Mouse (Mus musculus) activated CD4-positive, CD25-positive, alpha-beta regulatory T cell, adult 4 months (primary cell): ENCODE measurements at regions not wholly inside any gene's neighbourhood (a gene's known extent, or its start where the extent isn't known, plus 50 kb on each side); places are given as distances from the start of the nearest gene placed in this dataset.
A peak's percentile ranks its signal among the peaks of the same experiment; 100 is the strongest.

Experiments used
- ATAC-seq: one replicate; pipeline ENCODE4 v1.8.0; 2017

DNA sequence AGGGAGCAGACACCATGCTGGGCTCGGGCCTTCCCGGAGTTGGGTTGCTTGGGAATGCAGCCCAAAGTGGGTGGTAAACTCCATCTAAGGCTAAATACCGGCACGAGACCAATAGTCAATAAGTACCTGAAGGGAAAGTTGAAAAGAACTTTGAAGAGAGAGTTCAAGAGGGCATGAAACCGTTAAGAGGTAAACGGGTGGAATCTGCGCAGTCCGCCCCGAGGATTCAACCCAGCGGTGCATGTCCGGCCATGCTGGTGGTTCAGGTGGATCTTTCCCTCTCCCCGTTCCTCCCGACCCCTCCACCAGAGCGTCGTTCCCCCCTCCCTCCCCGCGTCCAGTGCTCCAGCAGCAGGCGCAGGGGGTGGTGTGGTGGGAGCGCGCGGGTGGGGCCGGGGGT, 179.1 kb upstream of the Arhgef26 start:
- ATAC-seq: peak; percentile 68

DNA sequence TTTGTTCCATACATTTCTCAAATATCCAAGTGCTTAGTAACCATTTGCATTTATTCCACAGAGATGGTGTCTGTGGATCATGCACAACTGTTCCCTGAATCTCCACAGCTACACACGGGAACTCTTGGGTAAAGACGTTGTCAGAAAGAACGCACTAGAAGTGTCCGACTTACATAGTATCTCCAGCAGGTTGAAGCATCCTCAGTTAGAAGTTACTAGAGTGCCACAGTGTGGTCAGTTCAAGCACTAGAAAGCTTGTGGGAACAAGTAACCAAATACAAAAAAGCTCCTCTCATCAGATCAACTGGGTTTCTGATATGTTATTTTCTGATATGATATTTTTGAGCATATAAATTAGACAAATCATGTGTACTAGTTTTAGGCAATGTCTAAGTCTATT, 167.5 kb upstream of the Arhgef26 start:
- ATAC-seq: no peak

DNA sequence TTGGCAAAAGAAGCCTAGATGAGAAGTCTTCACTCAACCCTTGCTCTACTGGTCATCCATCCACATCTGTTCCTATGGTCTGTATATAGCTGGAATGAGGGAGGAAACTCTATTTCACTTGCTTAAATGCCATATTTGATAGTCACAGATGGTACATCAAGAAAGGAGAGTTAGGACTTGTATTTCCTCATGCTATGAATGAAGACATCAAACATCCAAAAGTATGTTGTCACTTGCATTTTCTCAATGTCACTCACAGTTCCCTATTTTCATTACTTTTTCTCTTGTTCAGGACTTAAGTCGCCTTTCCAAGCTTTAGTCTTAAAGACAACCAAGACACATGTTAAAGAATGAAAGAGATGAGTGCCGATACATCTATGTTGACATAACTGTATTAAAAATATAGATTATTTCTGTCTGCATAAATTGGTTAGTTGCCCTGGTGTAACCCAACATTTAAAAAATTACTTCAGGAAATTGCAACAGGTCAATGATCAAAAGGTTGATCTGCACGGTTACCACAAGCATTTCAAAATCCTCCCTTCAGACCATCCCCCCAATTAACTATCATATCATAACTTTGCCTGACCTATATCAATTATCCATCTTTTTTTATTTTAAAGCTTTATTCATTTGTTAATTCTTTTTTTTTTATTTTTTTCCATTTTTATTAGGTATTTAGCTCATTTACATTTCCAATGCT, 150.2 kb upstream of the Arhgef26 start:
- no peak for ATAC-seq

DNA sequence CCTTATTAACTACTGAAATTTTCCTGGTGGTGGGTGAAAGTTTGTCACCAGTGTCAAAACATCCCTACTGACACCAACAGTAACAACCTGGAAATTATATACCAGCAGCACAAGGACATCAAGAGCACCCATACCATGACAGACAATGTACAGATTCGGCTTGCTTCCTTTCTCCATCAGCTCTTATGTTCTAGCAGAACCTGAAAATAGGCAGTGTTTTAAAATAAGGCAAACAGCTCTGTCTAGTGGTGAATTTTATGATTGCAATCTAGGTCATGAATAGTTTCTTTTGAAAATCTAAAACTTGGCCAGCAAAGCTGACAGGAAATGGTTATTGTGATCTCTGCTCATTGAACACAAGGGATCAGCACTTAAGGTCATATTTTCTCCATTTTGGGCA, 145.7 kb upstream of the Arhgef26 start:
- ATAC-seq: no peak

DNA sequence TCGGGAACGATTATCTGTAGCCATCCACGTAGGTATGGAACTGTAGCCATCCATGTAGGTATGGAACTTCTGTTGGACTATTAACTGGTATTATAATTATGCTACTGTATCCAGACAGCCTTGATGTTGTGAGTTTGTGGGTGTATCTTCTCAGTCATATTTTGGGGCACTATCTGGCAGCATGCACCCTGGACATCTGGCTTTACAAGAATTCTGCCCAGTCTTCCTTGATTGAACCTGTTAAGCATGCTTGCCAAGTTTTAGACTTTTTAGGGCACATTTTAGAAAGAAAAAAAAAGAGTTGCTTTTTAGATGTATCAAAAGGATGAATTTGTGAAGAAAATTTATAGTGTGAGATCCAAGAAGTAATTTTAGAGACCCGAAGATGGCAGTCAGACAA, 143.7 kb upstream of the Arhgef26 start:
- ATAC-seq: no peak

DNA sequence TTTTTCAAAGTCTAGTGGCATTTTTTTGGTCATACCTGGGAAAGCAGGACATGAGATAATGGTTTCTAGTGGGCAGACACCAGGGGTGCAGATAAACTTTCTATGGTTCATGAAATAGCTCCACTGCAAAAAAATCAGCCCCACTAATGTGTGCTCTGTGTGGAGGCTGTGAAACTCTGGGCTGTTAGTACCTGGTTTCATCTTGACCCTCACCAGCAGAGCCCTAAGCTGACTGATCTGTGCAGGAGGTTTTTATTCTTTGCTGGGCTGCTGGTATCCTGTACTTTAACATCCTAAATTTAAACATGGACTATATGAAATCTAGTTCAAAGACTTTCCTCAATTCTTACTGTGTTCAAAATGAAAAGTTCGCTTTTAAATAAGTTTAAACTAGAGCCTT, 141.5 kb upstream of the Arhgef26 start:
- no peak for ATAC-seq

DNA sequence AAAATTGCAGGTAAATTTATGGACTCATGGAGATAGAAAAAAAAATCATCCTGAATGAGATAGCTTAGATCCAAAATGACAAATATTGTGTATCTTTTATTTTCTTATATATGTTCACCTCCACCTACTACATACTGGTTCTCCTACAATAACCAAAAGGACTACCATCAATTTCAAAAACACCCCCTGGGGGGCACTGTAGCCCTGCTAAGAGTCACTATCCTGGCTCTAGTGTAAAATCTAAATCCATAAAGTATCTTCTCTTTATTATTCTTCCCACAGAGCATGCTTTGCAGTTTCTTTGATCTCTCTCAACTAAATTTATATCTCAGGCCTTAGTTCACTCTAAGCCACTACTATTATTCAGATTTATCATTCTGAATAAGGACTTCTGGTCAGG, 122.3 kb upstream of the Arhgef26 start:
- ATAC-seq: no peak

DNA sequence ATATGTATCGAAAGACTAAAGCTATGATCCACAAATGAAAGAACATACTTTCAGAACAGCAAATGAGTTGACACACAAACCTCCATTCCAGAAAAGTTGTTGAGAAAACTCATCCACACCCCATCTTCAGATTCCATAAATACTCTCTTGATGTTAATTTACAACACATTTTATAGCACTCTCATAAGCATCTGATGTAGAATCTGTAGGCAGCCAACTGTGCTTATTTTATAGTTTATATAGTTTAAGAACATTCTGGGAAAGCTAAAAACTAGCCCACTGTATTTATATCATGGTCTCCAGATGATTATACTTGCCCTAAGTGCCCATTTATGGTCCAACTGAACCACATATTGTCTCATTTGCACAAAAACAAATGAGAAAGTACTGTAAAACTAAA, 120.8 kb upstream of the Arhgef26 start:
- no peak for ATAC-seq

DNA sequence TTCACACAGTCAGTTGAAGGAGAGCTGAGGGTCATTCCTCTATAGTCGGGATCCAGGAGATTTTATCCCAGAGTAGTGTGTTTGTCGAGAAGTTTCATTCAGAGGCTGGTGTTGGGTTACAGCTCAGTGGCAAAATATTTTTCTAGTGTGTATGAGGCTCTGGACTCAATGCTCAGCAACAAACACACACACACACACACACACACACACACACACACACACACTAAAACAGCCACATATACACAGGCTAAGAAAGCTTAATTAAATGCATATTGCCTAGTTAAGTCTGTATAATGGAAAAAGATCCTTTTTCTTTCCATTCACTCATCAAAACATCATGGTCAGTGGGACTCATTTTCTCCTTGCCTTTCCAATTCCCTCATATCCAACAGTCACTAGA, 110.4 kb upstream of the Arhgef26 start:
- ATAC-seq: no peak

DNA sequence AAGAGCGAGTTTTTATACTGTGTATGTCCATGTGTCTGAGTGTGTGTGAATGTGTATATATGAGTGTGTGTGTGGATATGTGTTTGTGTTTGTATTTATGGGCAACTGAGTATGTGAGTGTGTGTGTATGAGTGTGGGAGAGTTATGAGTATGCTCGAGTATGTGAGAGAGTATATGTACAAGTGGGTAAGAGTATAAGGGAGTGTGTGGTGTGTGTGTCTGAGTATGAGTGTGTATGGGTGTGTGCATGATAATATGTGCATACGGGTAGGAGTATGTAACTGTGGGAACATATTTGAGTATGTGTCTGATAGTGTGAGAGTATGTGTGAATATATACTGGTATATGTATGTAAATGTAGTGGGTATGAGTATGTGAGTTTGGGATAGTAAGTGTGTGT, 110.0 kb upstream of the Arhgef26 start:
- ATAC-seq: no peak

DNA sequence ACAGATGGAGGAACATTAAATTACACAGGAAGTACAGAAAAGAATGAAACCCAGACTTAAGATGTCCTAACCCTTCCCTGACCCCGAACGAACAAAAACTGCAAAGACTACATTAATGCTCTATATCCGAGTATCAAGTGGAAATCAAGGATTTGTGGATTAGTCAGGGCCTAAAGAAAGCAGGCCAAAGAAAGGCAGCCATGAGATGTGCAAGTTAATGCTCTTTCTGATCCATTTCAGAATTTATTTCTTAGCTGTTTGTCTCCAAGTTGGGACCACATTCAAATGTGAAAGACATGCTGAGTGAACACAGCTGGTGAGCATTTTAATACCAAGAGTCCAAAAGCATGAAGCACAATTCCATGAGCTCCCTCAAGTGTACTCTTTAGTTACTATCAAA, 97.1 kb upstream of the Arhgef26 start:
- ATAC-seq: no peak

DNA sequence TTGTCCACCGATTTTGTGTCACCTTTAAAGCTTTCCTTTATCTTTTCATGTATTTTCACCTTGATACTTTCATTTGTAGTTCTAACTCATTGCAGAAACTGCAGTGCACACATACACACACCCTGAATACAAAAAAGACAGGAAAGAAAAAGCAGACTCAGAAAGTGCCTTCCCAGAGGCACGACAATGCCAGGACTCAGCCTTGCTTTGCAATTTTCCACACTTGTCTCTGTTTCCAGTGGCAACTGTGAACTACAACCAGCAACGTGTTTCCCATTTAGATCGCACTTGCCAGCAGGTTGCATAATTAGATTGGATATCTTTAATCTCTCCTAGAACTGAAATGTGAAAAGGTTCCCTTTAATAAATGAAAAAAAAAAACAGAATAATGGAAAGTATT, 66.4 kb upstream of the Arhgef26 start:
- ATAC-seq: no peak

DNA sequence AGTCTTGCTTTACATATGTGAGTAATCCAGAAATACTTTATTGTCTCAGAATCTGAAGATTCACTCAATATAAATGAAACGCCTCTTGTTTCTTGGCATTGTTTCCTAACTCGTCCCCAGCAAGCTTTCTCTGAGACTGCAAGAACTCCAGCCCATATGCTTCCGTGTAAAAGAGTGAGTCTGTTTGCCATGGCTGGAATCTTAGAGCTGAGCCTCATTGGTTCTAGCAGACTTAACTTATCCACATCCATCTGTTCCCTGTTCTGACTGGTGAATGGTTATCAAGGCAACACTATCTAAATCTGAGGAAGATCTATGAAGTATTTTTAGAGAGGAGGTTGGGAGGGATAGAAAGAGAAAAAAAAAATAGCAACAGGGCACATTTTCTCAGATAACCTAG, 59.9 kb upstream of the Arhgef26 start:
- no peak for ATAC-seq

DNA sequence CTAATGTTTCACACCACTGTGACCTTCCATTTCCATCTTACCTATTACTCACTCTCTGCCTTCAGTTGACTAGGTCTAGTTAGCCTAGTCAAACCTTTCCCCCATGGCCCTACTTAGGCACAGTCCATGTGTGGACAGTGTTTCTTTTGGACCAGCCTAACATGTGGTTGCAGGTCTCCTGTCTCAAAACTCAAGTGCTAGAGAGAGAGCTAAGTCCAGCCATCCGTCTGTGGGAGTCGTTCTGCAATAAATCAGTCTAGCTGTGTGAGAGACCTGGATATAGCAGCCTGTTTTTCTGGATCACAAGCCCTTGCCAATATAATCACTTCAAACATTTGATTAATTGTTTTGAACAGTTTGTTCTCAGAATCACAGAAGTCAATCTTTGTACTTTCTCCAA, 57.2 kb upstream of the Arhgef26 start:
- no peak for ATAC-seq
